Mouse (Mus musculus) midbrain, postnatal 0 days (tissue): ENCODE measurements around the gene Rtn4rl2. TPM values are rescaled to one million over a fixed set of nuclear protein-coding genes. Genes with fewer than 3 reads are reported as not detected.
"Not testable (repeated sequence)": the region's sequence is repeated elsewhere in the genome, so short reads cannot be mapped to it uniquely, and the experiment has no call there.

ENCODE experiments used
- ATAC-seq: fragments of 200-750 bp; cut with Nextera tagmentation; 2 replicates; pipeline ENCODE4 v1.8.0; 2017; ENCODE audit warnings: moderate number of reproducible peaks, mild to moderate bottlenecking, moderate TSS enrichment, moderate library complexity; ENCODE audit not compliant: low FRiP score
- DNase-seq: peaks from one replicate; pipeline ENCODE4 v3.0.0-alpha.2; 2015; ENCODE audit warnings: low spot score
- H3K27ac ChIP-seq: fragments of 300-500 bp; sonication (generic); 2 replicates; pipeline ENCODE4 v1.5.1; 2014; ENCODE audit warnings: low read depth, mild to moderate bottlenecking, low read length, mixed read lengths
- H3K27me3 ChIP-seq: fragments of 300-500 bp; sonication (generic); 2 replicates; pipeline ENCODE4 v1.6.1; 2014; ENCODE audit warnings: low read length, control low read depth, mixed read lengths; ENCODE audit not compliant: insufficient read depth
- H3K36me3 ChIP-seq: fragments of 300-500 bp; sonication (generic); 2 replicates; pipeline ENCODE4 v1.6.1; 2014; ENCODE audit warnings: low read length, control low read depth, mixed read lengths; ENCODE audit not compliant: insufficient read depth
- H3K4me1 ChIP-seq: fragments of 300-500 bp; sonication (generic); 2 replicates; pipeline ENCODE4 v1.6.1; 2014; ENCODE audit warnings: mild to moderate bottlenecking, control low read depth, antibody characterized with exemption, low read length, mixed read lengths; ENCODE audit not compliant: insufficient read depth
- H3K4me2 ChIP-seq: fragments of 300-500 bp; sonication (generic); 2 replicates; pipeline ENCODE4 v1.6.1; 2014; ENCODE audit warnings: low read depth, mild to moderate bottlenecking, low read length, mixed read lengths; ENCODE audit not compliant: poor library complexity, severe bottlenecking
- H3K4me3 ChIP-seq: fragments of 300-500 bp; sonication (generic); 2 replicates; pipeline ENCODE4 v1.5.1; 2014; ENCODE audit warnings: low read depth, mild to moderate bottlenecking, low read length, moderate library complexity
- H3K9ac ChIP-seq: fragments of 300-500 bp; sonication (generic); replicated peaks from 2 replicates; pipeline ENCODE4 v1.6.1; 2014; ENCODE audit warnings: mild to moderate bottlenecking, low read length, moderate library complexity, mixed read lengths; ENCODE audit not compliant: poor library complexity, severe bottlenecking
- H3K9me3 ChIP-seq: fragments of 300-500 bp; sonication (generic); 2 replicates; pipeline ENCODE4 v1.6.1; 2016; ENCODE audit warnings: low read length, control low read depth
- CTCF ChIP-seq: IDR thresholded peaks from 2 replicates; pipeline ENCODE4 v1.5.1; 2016; ENCODE audit warnings: antibody characterized with exemption, mild to moderate bottlenecking
- WGBS: fragments of 180-500 bp; shearing (Covaris S2); extraction: QIAGEN DNeasy Blood & Tissue Kit; methylation state at CpG from one replicate; pipeline ENCODE4 v1.1.7; 2014; 5-methylcytosine and 5-hydroxymethylcytosine counted together
- polyA plus RNA-seq: library from polyadenylated mRNA; unstranded; fragments of >200 nt; fragmentation: Nextera tagmentation; extraction: Ambion mirVana; gene quantifications from 2 replicates; pipeline ENCODE4 v1.2.1, GENCODE M21; 2015
- total RNA-seq: library from RNA; depleted of rRNA; stranded (reverse); fragments of >200 nt; gene quantifications from 2 replicates; pipeline ENCODE4 v1.2.3, GENCODE M21; 2014

The Rtn4rl2 gene
- total and polyA plus RNA-seq, 2 experiments from 2014 or later, result 6.5 to 11.4 TPM

GRCm38 (mm10) chr2:84918188-84918587 is 31.7 kb upstream of the Rtn4rl2 start:
- Histone ChIP-seq H3K36me3 (no peaks in the 10 kb centered on the region), H3K4me1 (no peaks in the 10 kb centered on the region), H3K4me3 (no peak overlapping the region), H3K4me2 (no peak overlapping the region), H3K9ac (no peak overlapping the region), H3K27ac (no peak overlapping the region), H3K27me3 (no peaks in the 10 kb centered on the region), H3K9me3 (no peaks in the 10 kb centered on the region)
- DNase-seq (no peak), ATAC-seq (no peak)
- 74% methylated on average over 3 of the region's 3 CpGs for WGBS
- no peak for TF ChIP-seq CTCF

GRCm38 (mm10) chr2:84916548-84917320 is 30.2 kb upstream of the Rtn4rl2 start:
- H3K27ac ChIP-seq, result no peak overlapping the region
- ATAC-seq (no peak), DNase-seq (no peak)
- H3K4me3 ChIP-seq, result no peak overlapping the region
- H3K4me2 ChIP-seq, result no peak overlapping the region
- H3K36me3 ChIP-seq, result no peaks in the 10 kb centered on the region
- H3K9ac ChIP-seq, result no peak overlapping the region
- WGBS, result 81% methylated on average over 8 of the region's 8 CpGs
- H3K9me3 ChIP-seq, result no peaks in the 10 kb centered on the region
- TF ChIP-seq CTCF, result no peak
- H3K27me3 ChIP-seq, result no peaks in the 10 kb centered on the region
- no peaks in the 10 kb centered on the region for H3K4me1 ChIP-seq

GRCm38 (mm10) chr2:84915330-84915729 is 28.8 kb upstream of the Rtn4rl2 start:
- no peaks in the 10 kb centered on the region for H3K9me3 ChIP-seq
- no peak overlapping the region for H3K4me2 ChIP-seq
- H3K36me3 ChIP-seq, result no peaks in the 10 kb centered on the region
- no peak overlapping the region for H3K4me3 ChIP-seq
- no peak overlapping the region for H3K9ac ChIP-seq
- 80% methylated on average over 3 of the region's 3 CpGs for WGBS
- H3K27me3 ChIP-seq, result no peaks in the 10 kb centered on the region
- no peak for DNase-seq
- no peak overlapping the region for H3K27ac ChIP-seq
- no peaks in the 10 kb centered on the region for H3K4me1 ChIP-seq
- ATAC-seq, result no peak
- TF ChIP-seq CTCF, result no peak

DNA sequence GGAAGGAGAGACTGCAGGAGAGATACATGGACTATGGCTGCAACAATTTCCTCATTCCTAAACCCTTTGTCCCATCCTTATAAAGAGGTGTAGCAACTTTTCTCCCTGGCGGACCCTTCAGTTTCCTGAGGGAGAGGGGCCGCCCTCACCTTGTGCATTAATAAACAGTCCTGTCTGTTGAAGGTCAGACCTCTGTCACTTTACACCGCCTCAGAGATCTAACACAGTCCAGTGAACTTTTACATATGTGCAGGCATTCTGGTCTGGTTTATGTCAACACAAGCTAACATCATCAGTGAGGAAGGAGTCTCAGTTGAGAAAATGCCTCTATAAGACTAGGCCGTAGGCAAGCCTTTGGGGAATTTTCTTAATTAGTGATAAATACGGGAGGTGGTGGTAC is 27.4 kb upstream of the Rtn4rl2 start:
- ATAC-seq (no peak), DNase-seq (no peak)
- Histone ChIP-seq H3K27ac (no peak overlapping the region), H3K4me1 (no peaks in the 10 kb centered on the region), H3K9ac (no peak overlapping the region), H3K9me3 (no peaks in the 10 kb centered on the region), H3K36me3 (no peaks in the 10 kb centered on the region), H3K4me3 (no peak overlapping the region), H3K4me2 (no peak overlapping the region), H3K27me3 (no peaks in the 10 kb centered on the region)
- WGBS, result 89% methylated on average over 5 of the region's 5 CpGs
- TF ChIP-seq CTCF, result no peak

GRCm38 (mm10) chr2:84912722-84913121 is 26.2 kb upstream of the Rtn4rl2 start:
- 60% methylated on average over 3 of the region's 3 CpGs for WGBS
- no peaks in the 10 kb centered on the region for H3K27me3 ChIP-seq
- H3K9ac ChIP-seq, result no peak overlapping the region
- no peak overlapping the region for H3K4me3 ChIP-seq
- H3K36me3 ChIP-seq, result no peaks in the 10 kb centered on the region
- H3K27ac ChIP-seq, result no peak overlapping the region
- ATAC-seq, result no peak
- no peaks in the 10 kb centered on the region for H3K4me1 ChIP-seq
- H3K9me3 ChIP-seq, result no peaks in the 10 kb centered on the region
- no peak for TF ChIP-seq CTCF
- no peak for DNase-seq
- H3K4me2 ChIP-seq, result no peak overlapping the region

- not testable (repeated sequence) for H3K27ac ChIP-seq, H3K9me3 ChIP-seq, H3K27me3 ChIP-seq, H3K4me2 ChIP-seq, H3K4me1 ChIP-seq, DNase-seq, H3K4me3 ChIP-seq, ATAC-seq, H3K9ac ChIP-seq, H3K36me3 ChIP-seq
- 94% methylated on average over 6 of the region's 6 CpGs for WGBS
These were observed 10.2 kb upstream of the Rtn4rl2 start for GRCm38 (mm10) chr2:84896686-84897085.
